Mouse (Mus musculus) CD8-positive naive resting alpha-beta T cell, adult 2 months (primary cell): Measurements from ENCODE around the gene Prkaca.
"Not testable (repeated sequence)": the region's sequence is repeated elsewhere in the genome, so short reads cannot be mapped to it uniquely, and the experiment has no call there.

Source experiments
- DNase-seq, 2 experiments: peaks; one replicate each; pipeline ENCODE4 v3.0.0; 2022; ENCODE audit warnings: low read depth in 2 of 2, low spot score in 2 of 2

The Prkaca gene

DNA sequence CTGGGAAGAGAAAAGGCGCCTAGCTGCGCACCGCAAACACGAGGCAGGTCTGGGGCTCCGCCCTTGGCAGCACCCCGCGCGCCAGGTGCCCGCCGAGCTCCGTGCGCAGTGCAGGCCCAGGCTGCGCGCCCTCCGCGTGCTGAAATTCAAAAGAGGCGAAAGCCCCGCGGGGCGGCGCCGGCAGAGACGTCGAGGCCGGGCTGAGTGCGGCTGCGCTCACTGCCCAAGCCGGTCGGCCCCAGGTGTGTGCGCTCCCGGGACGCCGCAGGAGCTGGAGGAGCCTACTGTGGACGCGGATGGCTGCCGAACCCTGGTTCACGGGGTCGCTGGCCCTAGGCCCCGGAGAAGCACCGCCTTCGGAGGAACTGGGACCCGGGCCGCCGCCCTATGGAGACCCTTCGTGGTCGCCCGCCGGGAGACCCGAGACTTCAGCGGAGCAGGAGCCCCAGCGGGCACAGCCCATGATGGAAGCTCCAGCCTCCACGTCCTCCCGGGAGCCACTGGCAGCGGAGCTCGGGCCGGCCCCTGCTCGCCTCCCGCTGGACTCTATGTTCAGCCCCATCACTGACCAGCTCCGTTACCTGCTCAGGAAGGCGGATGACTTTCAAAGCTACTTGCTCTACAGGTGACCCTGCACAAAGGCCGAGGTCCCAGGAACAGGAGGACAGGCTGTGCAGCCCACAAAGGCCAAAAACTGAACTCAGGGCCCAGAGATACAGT is 28.6 kb downstream of the Prkaca start, which contains the start of gene 1700067K01Rik:
Gene 1700067K01Rik, plus strand, starts transcription at position 222 of the 720 bp plus-strand sequence.
- DNase-seq, result no peak

DNA sequence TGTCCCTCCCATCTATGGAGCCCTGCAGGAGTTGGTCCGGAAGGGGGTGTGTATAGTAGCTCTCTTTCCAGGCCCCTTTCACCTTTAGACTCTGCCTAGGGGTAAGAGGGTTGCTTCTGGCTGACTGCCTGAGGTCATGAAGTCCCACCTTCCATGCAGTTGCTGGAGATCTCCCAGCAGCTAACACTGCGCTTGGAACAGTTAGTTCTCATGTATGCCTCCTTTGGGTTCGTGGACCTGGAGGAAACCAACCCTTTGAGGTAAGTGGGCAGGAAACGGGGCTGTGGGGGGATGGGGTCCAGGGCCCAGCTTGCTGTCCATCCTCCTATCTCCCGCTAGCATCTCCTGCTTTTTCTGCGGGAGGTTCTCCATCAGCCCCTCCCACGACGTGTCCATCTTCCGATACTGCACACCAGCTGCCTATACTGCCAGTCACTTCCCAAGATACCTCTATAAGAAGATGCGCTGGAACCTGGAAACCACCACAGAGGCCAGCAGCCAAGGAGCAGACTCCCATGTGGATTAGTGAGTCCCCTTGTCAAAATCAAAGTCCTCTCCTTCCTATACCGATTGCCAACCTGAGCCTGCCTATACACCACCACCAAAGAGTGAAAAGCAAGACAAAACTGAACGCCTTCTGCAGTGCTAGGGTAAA is 30.3 kb downstream of the Prkaca start:
- no peak for DNase-seq

DNA sequence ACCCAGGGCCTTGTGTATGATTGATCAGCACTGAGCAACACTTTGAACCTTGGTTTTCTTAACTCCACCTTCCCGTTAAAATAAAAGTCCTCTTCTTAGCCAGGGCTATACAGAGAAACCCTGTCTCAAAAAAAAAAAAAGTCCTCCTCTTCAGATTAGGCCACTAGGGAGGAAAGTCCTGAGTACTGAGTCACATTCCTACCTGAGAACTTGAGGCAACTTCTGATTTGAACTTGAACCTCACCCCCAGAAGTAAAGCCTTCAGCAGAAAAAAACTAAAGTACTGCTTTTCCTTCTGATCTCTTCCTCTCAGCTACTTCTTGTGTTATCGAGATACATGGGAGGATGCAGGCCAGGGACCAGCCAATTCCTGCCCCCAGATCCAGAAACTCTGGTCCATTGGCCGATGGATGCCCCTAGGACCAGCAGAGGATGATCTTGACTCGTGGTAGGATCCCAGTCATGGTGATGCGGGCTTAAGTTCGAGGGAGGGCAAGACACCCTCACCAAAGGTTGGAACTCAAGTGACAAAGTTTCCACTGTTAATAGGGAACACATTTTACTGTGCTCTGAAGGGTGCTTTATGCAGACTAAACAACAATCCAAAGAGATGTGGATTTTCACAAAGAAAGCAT is 30.9 kb downstream of the Prkaca start:
- DNase-seq, result no peak

DNA sequence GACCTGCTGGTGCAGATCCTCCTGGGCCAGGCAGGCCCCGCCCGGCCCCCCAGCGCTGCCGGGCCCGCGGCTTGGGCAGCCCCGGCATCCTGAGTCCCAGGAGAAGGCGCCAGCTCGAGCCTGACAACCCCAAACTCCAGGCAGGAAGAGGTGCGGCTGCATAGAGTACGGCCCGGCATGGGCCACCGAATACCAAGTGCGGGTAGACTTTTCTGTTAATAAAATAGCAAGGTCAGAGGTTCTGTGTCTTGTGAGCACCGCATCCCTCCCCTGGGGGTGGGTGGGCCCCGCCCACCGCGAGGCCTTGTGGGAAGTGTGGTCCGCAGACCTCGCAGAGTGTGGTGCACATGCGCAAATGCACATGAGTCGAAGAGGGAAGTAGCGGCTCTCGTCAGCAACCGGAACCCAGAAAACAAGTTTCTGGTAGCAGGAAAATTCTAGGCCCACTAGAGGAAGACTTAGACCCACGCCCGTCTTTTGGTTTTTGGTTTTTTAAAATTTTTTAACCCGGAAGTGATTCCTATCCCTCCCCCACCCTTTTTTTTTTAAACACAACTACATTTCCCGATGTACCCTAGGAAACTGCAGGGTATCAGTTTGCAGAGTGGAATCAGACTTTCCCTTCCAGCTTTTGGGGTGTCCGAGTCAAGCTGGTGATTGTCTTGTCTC is 31.9 kb downstream of the Prkaca start:
- peak; percentile 86 to 91 for DNase-seq

DNA sequence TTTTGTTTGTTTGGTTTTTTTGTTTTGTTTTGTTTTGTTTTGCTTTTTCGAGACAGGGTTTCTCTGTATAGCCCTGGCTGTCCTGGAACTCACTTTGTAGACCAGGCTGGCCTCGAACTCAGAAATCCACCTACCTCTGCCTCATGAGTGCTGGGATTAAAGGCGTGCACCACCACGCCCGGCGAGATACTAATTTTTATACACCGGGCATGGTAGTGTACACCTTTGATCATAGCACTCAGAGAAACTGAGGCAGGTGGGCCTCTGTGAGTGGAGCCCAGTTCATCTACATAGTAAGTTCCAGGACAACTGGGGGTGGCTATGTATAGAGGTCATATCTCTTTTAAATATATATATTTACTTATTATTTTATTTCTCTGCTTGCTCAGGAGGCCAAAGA is 32.7 kb downstream of the Prkaca start:
- not testable (repeated sequence) for DNase-seq

DNA sequence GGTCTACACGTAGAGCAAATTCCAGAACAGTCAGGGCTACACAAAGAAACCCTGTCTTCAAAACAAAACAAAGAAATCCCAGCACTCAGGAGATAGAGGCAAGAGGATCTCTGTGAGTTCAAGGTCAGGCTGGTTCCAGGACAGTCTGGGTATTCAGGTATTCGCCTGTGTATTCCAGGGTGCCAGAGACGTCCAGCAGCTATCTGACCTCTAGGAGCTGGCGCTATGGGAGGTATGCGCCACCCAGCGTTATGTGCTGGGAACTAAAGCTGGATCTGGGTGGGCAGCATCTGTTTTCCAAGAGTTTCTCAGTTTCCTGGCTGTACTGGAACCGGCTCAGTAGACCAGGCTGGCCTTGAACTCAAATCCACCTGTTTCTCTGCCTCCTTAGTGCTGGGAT is 35.6 kb downstream of the Prkaca start:
- no peak for DNase-seq

DNA sequence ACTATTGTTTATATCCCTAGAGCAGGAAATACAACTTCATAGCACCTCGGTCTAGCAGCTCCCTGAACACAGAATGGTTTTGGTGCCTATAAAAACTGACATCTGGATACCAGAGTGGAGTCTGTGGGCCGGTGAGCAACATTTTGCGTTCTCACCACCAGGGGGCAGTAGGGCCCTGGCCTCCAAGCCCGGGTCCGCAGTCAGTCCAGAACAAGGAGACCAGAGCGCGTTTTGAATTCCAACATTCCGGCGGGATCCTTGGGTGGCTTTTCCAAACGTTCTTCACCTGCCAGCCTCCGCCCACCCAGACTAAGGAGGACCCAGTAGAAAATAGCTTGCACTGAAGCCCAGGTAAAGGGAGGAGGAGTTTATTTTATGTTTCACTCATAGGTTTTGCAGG is 37.1 kb downstream of the Prkaca start:
- DNase-seq, result peak; percentile 67 to 77

DNA sequence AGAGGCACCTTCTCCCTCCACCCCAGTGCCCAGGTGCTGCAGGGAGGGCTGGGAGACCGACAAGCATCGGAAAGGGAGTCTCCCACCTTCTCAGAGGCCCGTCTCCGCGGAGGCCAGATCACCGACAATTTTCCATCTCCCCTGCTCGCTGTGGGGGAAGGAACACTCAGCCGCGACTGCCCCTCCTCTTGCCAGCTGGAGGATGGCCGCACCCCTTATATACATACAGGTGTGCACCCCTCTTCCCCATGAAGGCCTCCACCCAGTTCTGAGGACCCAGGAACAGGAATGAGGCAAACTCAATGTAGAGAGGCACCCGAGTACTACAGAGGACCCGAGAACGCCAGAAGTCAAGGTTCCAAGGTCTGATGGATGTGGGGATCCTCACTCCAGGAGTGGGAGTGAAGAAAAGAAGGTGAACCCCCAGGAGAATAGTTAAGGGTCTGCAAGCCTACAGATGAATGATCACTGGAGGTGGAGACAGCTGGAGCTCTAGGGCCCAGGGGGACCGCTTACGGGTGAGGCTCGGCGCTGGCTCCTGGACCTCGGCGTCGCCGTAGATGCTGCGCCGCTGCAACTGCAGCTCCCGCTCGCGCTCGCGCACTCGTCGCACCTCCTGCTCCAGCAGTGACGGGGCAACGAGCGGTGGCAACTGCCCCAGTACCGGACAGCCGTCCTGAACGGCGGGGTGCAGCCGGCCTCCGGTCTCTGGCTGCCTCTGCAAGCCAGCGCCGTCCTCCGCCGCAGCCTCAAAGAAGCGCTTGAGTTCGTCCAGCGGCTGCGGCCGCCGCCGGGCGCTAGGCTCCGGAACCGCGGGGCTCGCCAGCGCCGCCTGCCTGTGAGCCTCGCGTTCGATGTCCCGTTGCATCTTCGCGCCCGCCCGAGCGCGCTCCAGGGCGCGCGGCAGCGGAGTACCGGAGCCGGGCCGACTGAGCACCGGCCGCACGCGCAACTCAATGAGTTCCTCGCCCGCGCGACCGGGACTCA is 38.1 kb downstream of the Prkaca start:
- peak; percentile 49 to 51 for DNase-seq

DNA sequence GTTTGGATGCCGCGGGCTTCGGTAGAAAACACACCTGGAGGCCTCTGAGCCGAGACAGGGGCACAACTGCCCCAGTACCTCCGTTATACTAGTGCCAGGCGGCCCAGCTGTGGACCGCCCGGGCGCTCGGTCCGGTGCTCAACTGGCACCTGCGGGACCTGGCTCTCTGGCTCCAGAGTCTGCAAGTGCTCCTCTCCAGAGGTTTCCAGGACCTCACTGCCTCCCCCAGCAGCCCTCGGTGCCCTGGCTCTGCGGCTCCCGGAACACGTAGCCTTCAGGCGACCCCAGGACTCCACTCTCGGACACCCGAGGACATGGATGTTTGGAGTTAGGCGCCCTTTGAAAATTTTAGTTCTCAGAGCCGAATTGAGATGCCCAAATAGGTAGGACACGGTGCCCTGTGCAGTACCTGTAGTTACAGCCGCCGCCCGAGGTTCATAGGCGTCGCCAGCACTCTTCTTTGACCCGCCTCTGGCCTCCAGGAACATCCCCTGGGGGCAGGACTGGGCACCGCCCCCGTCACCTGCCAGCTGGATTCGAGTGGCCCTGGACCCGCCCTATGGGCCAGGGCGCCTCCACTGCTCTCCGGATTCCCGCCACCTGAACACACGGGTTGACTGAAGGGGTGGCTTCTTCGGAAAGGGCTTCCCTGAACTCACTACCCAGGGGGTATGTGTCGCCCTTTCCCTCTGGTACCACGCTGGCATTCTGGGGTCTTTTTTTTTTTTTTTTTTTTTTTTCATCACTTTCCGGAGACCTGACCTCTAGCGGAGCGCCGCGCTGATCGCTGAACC is 39.1 kb downstream of the Prkaca start, which contains the start of gene 2210011C24Rik:
Gene 2210011C24Rik, minus strand, starts transcription at position 467 of the 794 bp plus-strand sequence.
- peak in 1 of 2 experiments; percentile 18 for DNase-seq

DNA sequence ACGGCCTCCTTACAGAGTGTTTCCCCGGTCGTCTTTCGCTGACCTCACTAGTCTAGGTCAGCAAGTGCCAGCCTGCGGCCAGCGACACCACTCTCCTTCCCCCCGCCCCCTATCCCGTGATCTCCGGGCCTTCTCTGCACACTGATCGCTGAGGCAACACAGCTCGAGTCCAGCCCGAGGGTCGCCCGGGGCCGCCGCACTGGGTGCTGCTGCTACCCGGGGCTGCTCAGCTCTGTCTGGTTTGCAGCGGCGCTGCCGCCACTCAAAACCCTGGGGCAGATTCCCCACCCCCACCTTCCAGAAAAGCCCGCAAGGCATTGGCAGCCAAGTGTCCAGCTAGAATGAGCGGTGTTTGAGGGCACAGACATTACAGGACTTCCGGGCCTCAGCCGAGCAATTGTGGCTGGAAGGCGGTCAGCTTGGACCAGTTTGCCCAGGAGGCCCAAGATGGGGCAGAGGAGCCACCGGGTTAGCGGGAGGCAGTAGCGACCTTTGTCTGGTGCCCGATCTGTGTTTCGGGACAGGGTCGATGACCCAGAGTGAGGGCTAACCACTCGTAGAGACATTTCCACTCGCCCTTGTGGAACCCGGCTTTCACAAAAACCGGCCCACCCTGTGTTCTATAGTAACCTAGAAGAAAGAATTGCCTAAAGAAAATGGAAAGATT is 39.8 kb downstream of the Prkaca start:
- no peak for DNase-seq

DNA sequence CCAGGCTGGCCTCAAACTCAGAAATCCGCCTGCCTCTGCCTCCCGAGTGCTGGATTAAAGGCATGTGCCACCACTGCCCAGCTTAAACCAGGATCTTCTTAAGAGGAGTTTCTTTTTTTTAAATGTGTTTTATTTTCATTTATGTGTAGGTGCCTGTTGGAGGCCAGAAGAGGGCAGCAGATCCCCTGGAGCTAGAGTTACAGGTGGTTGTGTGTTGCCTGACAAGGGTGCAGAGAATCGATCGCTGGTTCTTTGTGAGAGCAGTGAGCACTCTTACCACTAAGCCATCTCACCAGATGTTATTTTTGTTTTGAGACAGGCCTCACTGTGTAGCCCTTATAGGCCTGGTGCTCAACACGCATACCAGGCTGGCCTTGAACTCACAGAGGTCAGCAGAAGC is 43.0 kb downstream of the Prkaca start:
- no peak for DNase-seq

DNA sequence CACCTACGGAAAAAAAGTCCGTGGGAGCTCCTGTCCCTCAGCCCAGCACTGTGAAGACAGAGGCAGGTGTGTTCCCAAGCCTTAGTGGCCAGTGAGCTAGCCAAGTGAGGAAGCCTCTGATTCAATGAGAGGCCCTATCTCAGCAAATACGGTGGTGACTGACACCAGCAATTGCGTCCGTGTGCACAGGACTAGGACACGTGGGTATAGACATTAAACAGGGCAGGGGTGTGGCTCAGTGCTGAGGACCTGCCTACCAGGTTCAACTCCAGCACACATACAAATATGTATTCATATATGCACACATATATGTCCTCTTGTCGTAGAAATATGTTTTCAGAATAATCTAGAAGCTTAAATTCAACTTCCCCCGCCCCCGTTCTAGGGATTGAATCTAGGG is 46.9 kb downstream of the Prkaca start:
- DNase-seq, result no peak

DNA sequence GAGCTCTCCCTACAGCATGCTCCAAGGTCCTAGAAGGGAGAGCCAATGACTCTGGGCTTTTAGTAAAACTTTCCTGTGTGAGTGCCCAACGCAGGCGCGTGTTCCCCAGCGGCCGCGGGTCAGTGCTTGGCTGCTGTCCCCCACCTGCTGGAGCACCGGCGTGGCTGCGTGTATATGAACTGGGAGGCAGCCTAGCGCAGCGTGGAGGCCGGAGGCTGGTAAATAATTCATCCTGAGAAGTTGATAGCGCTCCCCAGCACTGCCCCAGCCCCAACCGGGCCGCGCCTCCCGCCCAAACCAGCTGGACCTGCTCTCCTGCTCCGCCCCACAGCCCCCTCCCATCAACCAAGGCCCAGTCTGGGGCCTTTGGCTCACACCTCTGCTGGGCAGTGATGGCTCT is 48.3 kb downstream of the Prkaca start, which contains the start of gene Palm3:
Gene Palm3, plus strand, starts transcription at position 376 of the 400 bp plus-strand sequence.
- no peak for DNase-seq

DNA sequence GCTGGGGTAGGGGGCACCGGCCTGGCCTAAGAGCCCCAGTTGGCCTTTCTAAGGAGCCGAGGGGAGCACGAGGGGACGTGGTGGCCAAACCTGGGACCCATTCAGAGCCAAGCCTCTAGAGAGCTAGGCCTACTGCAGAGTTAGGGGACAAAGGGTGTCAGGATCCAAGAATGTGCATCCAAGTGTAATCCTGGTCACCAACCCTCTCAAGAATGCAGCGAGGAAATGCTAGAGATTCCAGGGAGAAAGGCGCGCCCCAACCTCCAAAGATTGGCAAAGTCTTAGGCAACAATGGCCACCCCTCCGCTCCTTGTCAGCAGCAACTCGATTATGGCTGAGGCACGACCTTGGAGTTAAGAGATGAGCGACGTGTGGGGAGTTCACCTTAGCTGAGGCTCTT is 48.8 kb downstream of the Prkaca start:
- DNase-seq, result no peak

DNA sequence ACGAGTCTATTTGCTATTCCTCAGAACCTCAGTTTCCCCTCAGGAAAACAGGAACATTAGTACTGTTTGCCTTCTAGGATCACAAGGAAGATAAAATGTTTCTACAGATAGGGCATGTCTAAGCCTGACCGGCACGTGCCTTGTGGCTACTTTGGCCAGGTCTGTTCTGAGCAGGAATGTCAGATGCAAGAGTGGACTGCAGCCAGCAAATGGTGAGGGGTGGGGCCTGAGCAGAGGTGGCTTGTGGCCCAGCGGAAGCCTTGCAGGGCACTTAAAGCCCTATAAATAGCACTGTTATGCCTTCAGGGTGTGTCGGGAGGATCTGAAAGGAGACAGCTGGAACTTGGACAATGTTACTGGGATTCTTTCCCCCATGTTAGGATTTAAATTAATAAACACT is 50.3 kb downstream of the Prkaca start:
- no peak for DNase-seq

DNA sequence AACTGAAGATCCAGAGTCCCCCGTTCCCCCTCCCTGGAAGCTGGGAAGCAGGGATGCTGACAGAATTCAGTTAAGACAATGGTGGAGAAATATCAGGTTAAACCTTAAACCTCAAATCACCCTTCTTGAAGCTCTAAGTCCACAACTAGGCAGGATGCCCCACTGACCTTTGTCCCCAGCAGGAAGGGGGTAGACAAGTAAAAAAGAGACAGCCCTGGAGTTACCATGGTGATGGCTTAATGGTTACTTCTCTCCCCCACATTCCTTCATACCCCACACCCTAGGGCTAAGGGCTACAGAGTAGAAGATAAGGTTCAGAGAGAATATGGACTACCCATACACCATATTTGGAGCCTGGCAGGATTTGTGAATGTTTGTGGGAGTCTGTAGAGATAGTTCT is 50.8 kb downstream of the Prkaca start:
- no peak for DNase-seq

DNA sequence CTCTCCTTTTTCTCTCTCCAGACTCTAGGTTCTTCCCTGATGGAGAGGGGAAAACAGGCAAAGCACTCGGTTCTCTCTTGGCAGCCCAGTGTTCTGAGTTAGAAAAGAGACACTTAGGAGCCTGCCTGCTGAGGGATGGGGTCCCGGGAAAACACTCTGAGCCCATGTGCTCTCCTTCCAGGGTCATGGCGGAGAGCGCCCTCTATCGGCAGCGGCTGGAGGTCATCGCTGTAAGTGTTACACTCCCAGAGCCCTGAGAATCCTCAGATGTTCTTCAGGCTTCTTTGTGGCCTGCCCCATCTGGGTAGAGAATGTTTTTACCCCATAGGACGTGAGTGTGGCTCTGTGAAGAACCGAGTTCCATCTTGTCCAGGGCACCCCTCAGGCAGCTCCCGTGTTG is 51.4 kb downstream of the Prkaca start:
- peak; percentile 59 to 65 for DNase-seq

DNA sequence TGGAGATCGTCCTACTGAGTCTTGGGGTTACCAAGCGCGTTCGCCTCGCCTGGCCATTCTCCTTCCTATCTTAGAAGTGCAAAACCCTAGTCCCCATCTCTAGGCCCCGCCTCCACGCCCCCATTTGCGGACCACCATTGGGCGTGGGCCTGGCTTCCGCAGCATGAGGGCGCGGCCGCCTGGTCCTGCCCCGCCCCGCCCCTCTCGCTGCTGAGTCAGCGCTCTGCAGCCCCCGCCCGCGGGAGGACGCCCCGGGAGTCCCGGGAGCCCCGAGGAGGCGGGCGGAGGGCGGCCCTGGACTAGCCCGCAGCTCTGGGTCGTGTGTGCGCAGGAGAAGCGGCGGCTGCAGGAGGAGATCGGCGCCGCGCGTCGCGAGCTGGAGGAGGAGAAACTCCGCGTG is 53.1 kb downstream of the Prkaca start:
- no peak for DNase-seq

DNA sequence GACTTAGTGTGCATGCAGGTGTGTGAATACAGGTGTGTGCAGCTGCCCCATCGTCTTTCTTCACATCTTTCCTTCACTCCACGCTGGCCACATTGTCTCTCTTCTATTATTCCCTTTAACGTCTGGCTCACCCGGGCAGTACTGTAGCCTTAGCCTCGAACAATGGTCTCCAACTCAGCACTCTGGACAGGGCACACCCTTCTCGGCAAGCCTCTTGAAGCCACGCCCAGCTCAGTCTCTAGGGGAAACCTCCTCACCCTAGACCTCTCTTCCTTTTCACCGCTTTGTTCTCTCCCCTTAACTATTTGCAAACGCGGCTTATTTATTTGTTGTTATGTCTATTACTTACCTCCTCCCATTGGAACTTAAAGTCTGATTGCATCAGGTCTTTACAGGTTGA is 54.7 kb downstream of the Prkaca start:
- DNase-seq, result no peak
